Mouse (Mus musculus) CH12.LX (cell line): ENCODE results near the gene Slc22a4.

Source experiments
- CTCF ChIP-seq, 2 experiments: IDR thresholded peaks in 1 of 2; conservative IDR thresholded peaks in 1 of 2; 2 replicates each; pipeline ENCODE4 v1.5.1; 2011 to 2012; ENCODE audit warnings: low read depth in 2 of 2, low read length in 2 of 2, improper control_type of control experiment in 1 of 2, inconsistent platforms in 1 of 2, mild to moderate bottlenecking in 1 of 2, moderate library complexity in 1 of 2
- EP300 ChIP-seq: IDR thresholded peaks from 2 replicates; pipeline ENCODE4 v1.6.1; 2011; ENCODE audit warnings: low read length, improper control_type of control experiment
- KAT2A ChIP-seq: IDR thresholded peaks from 2 replicates; pipeline ENCODE4 v1.6.1; 2012; ENCODE audit warnings: low read length, improper control_type of control experiment, inconsistent platforms; ENCODE audit not compliant: insufficient replicate concordance
- MAX ChIP-seq: IDR thresholded peaks from 2 replicates; pipeline ENCODE4 v1.6.1; 2011; ENCODE audit warnings: low read length, improper control_type of control experiment
- POLR2A ChIP-seq: IDR thresholded peaks from 2 replicates; pipeline ENCODE4 v1.6.1; 2011; ENCODE audit warnings: low read depth, mild to moderate bottlenecking, improper control_type of control experiment, low read length
- SIN3A ChIP-seq: IDR thresholded peaks from 2 replicates; pipeline ENCODE4 v1.6.1; 2012; ENCODE audit warnings: low read length, improper control_type of control experiment, inconsistent platforms
- TBP ChIP-seq: conservative IDR thresholded peaks from 2 replicates; pipeline ENCODE4 v1.6.1; 2011; ENCODE audit warnings: low read depth, low read length, improper control_type of control experiment
- UBTF ChIP-seq: IDR thresholded peaks from 2 replicates; pipeline ENCODE4 v1.6.1; 2012; ENCODE audit warnings: low read depth, mild to moderate bottlenecking, inconsistent platforms, low read length, improper control_type of control experiment, moderate library complexity
- ZNF384 ChIP-seq: IDR thresholded peaks from 2 replicates; pipeline ENCODE4 v1.6.1; 2012; ENCODE audit warnings: low read depth, low read length, improper control_type of control experiment, inconsistent platforms

DNA sequence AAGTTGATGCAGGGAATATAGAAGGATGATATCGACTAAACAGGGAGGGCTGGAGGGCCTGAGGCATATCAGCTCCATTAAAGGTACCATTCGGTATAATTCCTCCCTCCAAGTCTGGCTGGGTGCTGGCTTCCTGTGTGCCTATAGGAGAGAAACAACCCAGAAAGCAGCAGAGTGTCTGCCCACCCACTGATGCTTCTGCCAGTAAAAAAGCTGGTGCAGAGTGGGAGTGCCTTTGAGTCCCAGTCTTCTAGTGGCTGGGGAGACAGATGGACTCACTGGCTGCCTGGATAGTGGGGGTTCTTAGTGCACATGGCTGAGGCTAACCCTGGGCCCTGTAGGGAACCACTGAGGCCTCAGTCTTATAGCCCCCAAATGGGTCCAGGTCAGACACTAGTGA is 22.3 kb upstream of the Slc22a4 start:
- TF ChIP-seq UBTF (no peak), POLR2A (no peak), CTCF (conservative IDR thresholded peaks at IDR 0.05 in 1 of 2, IDR thresholded peaks at IDR 0.05 in 1 of 2; ENCODE audit: low read depth in 2 of 2, low read length in 2 of 2) (no peak), ZNF384 (no peak), EP300 (no peak), TBP (no peak), SIN3A (no peak), KAT2A (no peak), MAX (no peak)
